Mouse (Mus musculus): Measurements from ENCODE around the gene Coro1c. TPM values are rescaled to one million over a fixed set of nuclear protein-coding genes. Genes with fewer than 3 reads are reported as not detected.
A peak's percentile ranks its signal among the peaks of the same experiment; 100 is the strongest.

Gene Coro1c
- polyA plus RNA-seq, 1 experiment from 2014 or later: 175 TPM

- H3K36me3 ChIP-seq (ENCODE audit: control insufficient read depth, insufficient read depth, low read length): no peaks in the 10 kb centered on the region
- H3K4me3 ChIP-seq (ENCODE audit: low read length): no peak overlapping the region
- H3K4me1 ChIP-seq (ENCODE audit: control insufficient read depth, insufficient read depth, low read length): peaks cover 45% of the 10 kb centered on the region
- H3K9me3 ChIP-seq (ENCODE audit: control insufficient read depth, low read length): no peaks in the 10 kb centered on the region
- H3K4me2 ChIP-seq (ENCODE audit: low read depth, low read length): no peak overlapping the region
- 77% methylated on average over 18 of the region's 18 CpGs for WGBS
- peak overlapping the region; percentile 55 for H3K27ac ChIP-seq (ENCODE audit: low read length)
- ATAC-seq: no peak
- no peaks in the 10 kb centered on the region for H3K27me3 ChIP-seq (replicated peaks; ENCODE audit: control insufficient read depth, insufficient read depth, low read length)
- H3K9ac ChIP-seq (ENCODE audit: low read depth, low read length): no peak overlapping the region
These were observed 17.7 kb downstream of the Coro1c start for GRCm38 (mm10) chr5:113890874-113891273.

- H3K9me3 ChIP-seq (ENCODE audit: control insufficient read depth, low read length): no peaks in the 10 kb centered on the region
- ATAC-seq: no peak
- H3K27me3 ChIP-seq (replicated peaks; ENCODE audit: control insufficient read depth, insufficient read depth, low read length): no peaks in the 10 kb centered on the region
- H3K27ac ChIP-seq (ENCODE audit: low read length): no peak overlapping the region
- no peaks in the 10 kb centered on the region for H3K36me3 ChIP-seq (ENCODE audit: control insufficient read depth, insufficient read depth, low read length)
- WGBS: 37% methylated on average over 4 of the region's 4 CpGs
- H3K4me2 ChIP-seq (ENCODE audit: low read depth, low read length): no peak overlapping the region
- H3K9ac ChIP-seq (ENCODE audit: low read depth, low read length): no peak overlapping the region
- H3K4me3 ChIP-seq (ENCODE audit: low read length): no peak overlapping the region
- H3K4me1 ChIP-seq (ENCODE audit: control insufficient read depth, insufficient read depth, low read length): peaks cover 44% of the 10 kb centered on the region
These were observed 18.6 kb downstream of the Coro1c start for GRCm38 (mm10) chr5:113889912-113890311.

GRCm38 (mm10) chr5:113889181-113889906 is 19.2 kb downstream of the Coro1c start:
- H3K27me3 ChIP-seq (replicated peaks; ENCODE audit: control insufficient read depth, insufficient read depth, low read length): no peaks in the 10 kb centered on the region
- H3K27ac ChIP-seq (ENCODE audit: low read length): peak overlapping the region; percentile 33
- H3K9ac ChIP-seq (ENCODE audit: low read depth, low read length): peak overlapping the region; percentile 2
- no peak overlapping the region for H3K4me3 ChIP-seq (ENCODE audit: low read length)
- no peaks in the 10 kb centered on the region for H3K36me3 ChIP-seq (ENCODE audit: control insufficient read depth, insufficient read depth, low read length)
- H3K4me2 ChIP-seq (ENCODE audit: low read depth, low read length): no peak overlapping the region
- peak; percentile 16 for ATAC-seq
- H3K9me3 ChIP-seq (ENCODE audit: control insufficient read depth, low read length): no peaks in the 10 kb centered on the region
- peaks cover 46% of the 10 kb centered on the region for H3K4me1 ChIP-seq (ENCODE audit: control insufficient read depth, insufficient read depth, low read length)
- 23% methylated on average over 19 of the region's 19 CpGs for WGBS

- Histone ChIP-seq H3K27me3 (replicated peaks; ENCODE audit: control insufficient read depth, insufficient read depth, low read length) (no peaks in the 10 kb centered on the region), H3K36me3 (ENCODE audit: control insufficient read depth, insufficient read depth, low read length) (no peaks in the 10 kb centered on the region), H3K9ac (ENCODE audit: low read depth, low read length) (no peak overlapping the region), H3K9me3 (ENCODE audit: control insufficient read depth, low read length) (no peaks in the 10 kb centered on the region), H3K27ac (ENCODE audit: low read length) (peak overlapping the region; percentile 33), H3K4me1 (ENCODE audit: control insufficient read depth, insufficient read depth, low read length) (peaks cover 56% of the 10 kb centered on the region), H3K4me3 (ENCODE audit: low read length) (no peak overlapping the region), H3K4me2 (ENCODE audit: low read depth, low read length) (no peak overlapping the region)
- no peak for ATAC-seq
- WGBS: 86% methylated on average over 5 of the region's 5 CpGs
These were observed 20.3 kb downstream of the Coro1c start for GRCm38 (mm10) chr5:113888186-113888795.

GRCm38 (mm10) chr5:113887132-113887531 is 21.4 kb downstream of the Coro1c start:
- H3K4me1 ChIP-seq (ENCODE audit: control insufficient read depth, insufficient read depth, low read length): peaks cover 67% of the 10 kb centered on the region
- H3K27me3 ChIP-seq (replicated peaks; ENCODE audit: control insufficient read depth, insufficient read depth, low read length): no peaks in the 10 kb centered on the region
- no peak overlapping the region for H3K9ac ChIP-seq (ENCODE audit: low read depth, low read length)
- peak; percentile 41; the same call in 1 of the 2 replicates for ATAC-seq
- H3K9me3 ChIP-seq (ENCODE audit: control insufficient read depth, low read length): no peaks in the 10 kb centered on the region
- no peaks in the 10 kb centered on the region for H3K36me3 ChIP-seq (ENCODE audit: control insufficient read depth, insufficient read depth, low read length)
- WGBS: 18% methylated on average over 11 of the region's 11 CpGs
- H3K4me3 ChIP-seq (ENCODE audit: low read length): no peak overlapping the region
- H3K27ac ChIP-seq (ENCODE audit: low read length): peak overlapping the region; percentile 38; the same call in 1 of the 2 replicates
- H3K4me2 ChIP-seq (ENCODE audit: low read depth, low read length): no peak overlapping the region

- H3K27ac ChIP-seq (ENCODE audit: low read length): no peak overlapping the region
- no peak overlapping the region for H3K9ac ChIP-seq (ENCODE audit: low read depth, low read length)
- ATAC-seq: no peak
- 76% methylated on average over 8 of the region's 8 CpGs for WGBS
- peaks cover 7% of the 10 kb centered on the region for H3K36me3 ChIP-seq (ENCODE audit: control insufficient read depth, insufficient read depth, low read length)
- peaks cover 56% of the 10 kb centered on the region for H3K4me1 ChIP-seq (ENCODE audit: control insufficient read depth, insufficient read depth, low read length)
- H3K4me2 ChIP-seq (ENCODE audit: low read depth, low read length): no peak overlapping the region
- H3K27me3 ChIP-seq (replicated peaks; ENCODE audit: control insufficient read depth, insufficient read depth, low read length): no peaks in the 10 kb centered on the region
- no peaks in the 10 kb centered on the region for H3K9me3 ChIP-seq (ENCODE audit: control insufficient read depth, low read length)
- H3K4me3 ChIP-seq (ENCODE audit: low read length): no peak overlapping the region
These were observed 22.9 kb downstream of the Coro1c start for GRCm38 (mm10) chr5:113885623-113886022.

GRCm38 (mm10) chr5:113884750-113885149 is 23.8 kb downstream of the Coro1c start:
- WGBS: 73% methylated on average over 7 of the region's 7 CpGs
- no peaks in the 10 kb centered on the region for H3K9me3 ChIP-seq (ENCODE audit: control insufficient read depth, low read length)
- no peak overlapping the region for H3K4me3 ChIP-seq (ENCODE audit: low read length)
- ATAC-seq: no peak
- peaks cover 7% of the 10 kb centered on the region for H3K36me3 ChIP-seq (ENCODE audit: control insufficient read depth, insufficient read depth, low read length)
- peaks cover 56% of the 10 kb centered on the region for H3K4me1 ChIP-seq (ENCODE audit: control insufficient read depth, insufficient read depth, low read length)
- H3K4me2 ChIP-seq (ENCODE audit: low read depth, low read length): no peak overlapping the region
- H3K27ac ChIP-seq (ENCODE audit: low read length): no peak overlapping the region
- H3K27me3 ChIP-seq (replicated peaks; ENCODE audit: control insufficient read depth, insufficient read depth, low read length): no peaks in the 10 kb centered on the region
- H3K9ac ChIP-seq (ENCODE audit: low read depth, low read length): no peak overlapping the region

- Histone ChIP-seq H3K4me3 (ENCODE audit: low read length) (no peak overlapping the region), H3K4me1 (ENCODE audit: control insufficient read depth, insufficient read depth, low read length) (peaks cover 53% of the 10 kb centered on the region), H3K27me3 (replicated peaks; ENCODE audit: control insufficient read depth, insufficient read depth, low read length) (no peaks in the 10 kb centered on the region), H3K27ac (ENCODE audit: low read length) (peak overlapping the region; percentile 43), H3K9ac (ENCODE audit: low read depth, low read length) (no peak overlapping the region), H3K4me2 (ENCODE audit: low read depth, low read length) (no peak overlapping the region), H3K9me3 (ENCODE audit: control insufficient read depth, low read length) (no peaks in the 10 kb centered on the region), H3K36me3 (ENCODE audit: control insufficient read depth, insufficient read depth, low read length) (peaks cover 7% of the 10 kb centered on the region)
- WGBS: 35% methylated on average over 3 of the region's 3 CpGs
- no peak for ATAC-seq
These were observed 25.2 kb downstream of the Coro1c start for GRCm38 (mm10) chr5:113883384-113883771.

- no peak for ATAC-seq
- Histone ChIP-seq H3K4me2 (ENCODE audit: low read depth, low read length) (no peak overlapping the region), H3K9ac (ENCODE audit: low read depth, low read length) (peak overlapping the region; percentile 35; the same call in 1 of the 2 replicates), H3K27me3 (replicated peaks; ENCODE audit: control insufficient read depth, insufficient read depth, low read length) (no peaks in the 10 kb centered on the region), H3K36me3 (ENCODE audit: control insufficient read depth, insufficient read depth, low read length) (peaks cover 7% of the 10 kb centered on the region), H3K4me3 (ENCODE audit: low read length) (no peak overlapping the region), H3K4me1 (ENCODE audit: control insufficient read depth, insufficient read depth, low read length) (peaks cover 56% of the 10 kb centered on the region), H3K27ac (ENCODE audit: low read length) (peak overlapping the region; percentile 43), H3K9me3 (ENCODE audit: control insufficient read depth, low read length) (no peaks in the 10 kb centered on the region)
- 53% methylated on average over 15 of the region's 15 CpGs for WGBS
These were observed 25.8 kb downstream of the Coro1c start for GRCm38 (mm10) chr5:113882566-113883383.

All from intestine, embryonic 16.5 days (tissue).